Mouse (Mus musculus) layer of hippocampus, postnatal 25 days (tissue): ENCODE data around the gene Fam173a. TPM values are rescaled to one million over a fixed set of nuclear protein-coding genes. Genes with fewer than 3 reads are reported as not detected.

ENCODE experiments used
- DNase-seq, 2 experiments: peaks; one replicate each; pipeline ENCODE4 v3.0.0; 2022; ENCODE audit warnings: mixed read lengths in 2 of 2, low spot score in 1 of 2; ENCODE audit errors: extremely low spot score in 1 of 2
- total RNA-seq, 2 experiments: library from RNA; stranded (reverse); gene quantifications; 2 replicates each; pipeline ENCODE4 v1.2.3; 2021

The Fam173a gene
- total RNA-seq: 10 to 100 TPM; 81.7 to 88.0 TPM

- peak; percentile 52 to 61 for DNase-seq
Measured at GRCm38 (mm10) chr17:25792615-25793014, at the start of gene Fam173a. Fam173a (minus strand) TSS chr17:25792901.

- DNase-seq: no peak
Measured at GRCm38 (mm10) chr17:25841117-25841880, 48.6 kb upstream of the Fam173a start, which contains the start of gene Gm20683. Gm20683 (minus strand) TSS chr17:25841763.

- no peak for DNase-seq
Measured at GRCm38 (mm10) chr17:25840519-25840918, 47.8 kb upstream of the Fam173a start.

GRCm38 (mm10) chr17:25839455-25840235 is 46.9 kb upstream of the Fam173a start:
- no peak for DNase-seq

- no peak for DNase-seq
Measured at GRCm38 (mm10) chr17:25838904-25839303, 46.2 kb upstream of the Fam173a start.

GRCm38 (mm10) chr17:25837533-25837932 is 44.8 kb upstream of the Fam173a start:
- no peak for DNase-seq

- DNase-seq: peak; percentile 73 to 77
Measured at GRCm38 (mm10) chr17:25837076-25837410, 44.3 kb upstream of the Fam173a start, which contains the start of gene Rhbdl1. Rhbdl1 (minus strand) TSS chr17:25837295.

GRCm38 (mm10) chr17:25836397-25837075 is 43.8 kb upstream of the Fam173a start:
- peak in 1 of 2 experiments; percentile 64 for DNase-seq

- no peak for DNase-seq
Measured at GRCm38 (mm10) chr17:25835816-25836215, 43.1 kb upstream of the Fam173a start.

GRCm38 (mm10) chr17:25835301-25835700 is 42.6 kb upstream of the Fam173a start:
- DNase-seq: no peak

GRCm38 (mm10) chr17:25834595-25835222 is 42.0 kb upstream of the Fam173a start:
- DNase-seq: no peak

- DNase-seq: no peak
Measured at GRCm38 (mm10) chr17:25833961-25834594, 41.4 kb upstream of the Fam173a start.

GRCm38 (mm10) chr17:25833291-25833663 is 40.6 kb upstream of the Fam173a start, which contains the start of gene Stub1:
Stub1 (minus strand) TSS chr17:25833404.
- DNase-seq: peak in 1 of 2 experiments; percentile 70

GRCm38 (mm10) chr17:25832436-25833290 is 40.0 kb upstream of the Fam173a start:
- DNase-seq: peak; percentile 93 to 95

GRCm38 (mm10) chr17:25831451-25832281 is 39.0 kb upstream of the Fam173a start:
- no peak for DNase-seq

- no peak for DNase-seq
Measured at GRCm38 (mm10) chr17:25830806-25831431, 38.2 kb upstream of the Fam173a start.

GRCm38 (mm10) chr17:25830200-25830753 is 37.6 kb upstream of the Fam173a start:
- no peak for DNase-seq
